Mouse (Mus musculus): ENCODE measurements around the gene Rps6kb2.

DNA sequence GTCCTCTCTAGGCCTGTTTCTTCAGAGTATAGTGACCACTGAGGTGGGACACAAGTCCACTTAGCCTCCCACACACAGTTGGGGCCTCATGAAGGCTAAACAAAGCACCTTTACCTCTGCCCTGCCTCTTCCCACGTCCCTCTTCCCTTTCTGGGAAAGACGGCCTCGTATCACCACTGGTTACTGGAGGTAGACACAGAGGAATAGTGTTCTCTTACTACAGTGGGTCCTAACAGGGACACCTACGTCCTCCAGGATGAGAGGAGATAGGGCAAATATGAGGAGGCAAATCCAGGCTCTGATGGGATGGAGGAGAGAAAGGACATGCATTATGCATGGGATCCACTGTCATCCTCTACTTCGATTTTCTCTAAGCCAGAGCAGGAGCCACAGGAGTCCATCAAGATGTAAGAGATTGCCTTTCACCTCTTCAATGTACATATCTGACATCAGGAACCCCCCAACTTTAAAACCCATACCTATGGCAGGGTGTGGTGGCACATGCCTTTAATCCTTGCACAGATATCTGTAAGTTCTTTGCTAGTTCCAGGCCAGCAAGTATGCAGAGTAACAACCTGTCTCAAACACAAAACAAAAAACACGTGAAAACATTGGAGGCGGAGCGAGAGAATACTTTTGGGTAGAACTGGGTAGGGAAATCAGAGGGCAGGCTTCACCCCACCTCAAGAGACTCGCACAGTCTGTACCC is 15.2 kb downstream of the Rps6kb2 start:
- TF ChIP-seq POLR2A (IDR thresholded peaks at IDR 0.05; ENCODE audit: control insufficient read depth, low read depth, low read length): no peak
- TF ChIP-seq CTCF (IDR thresholded peaks at IDR 0.05; ENCODE audit: control insufficient read depth, insufficient read depth, insufficient replicate concordance, low read depth, low read length): no peak
